Mouse (Mus musculus) urinary bladder, postnatal 14 days (tissue): Measurements from ENCODE around the gene Tm4sf5.

ENCODE experiments used
- DNase-seq: peaks from one replicate; pipeline ENCODE4 v3.0.0; 2021; ENCODE audit warnings: low spot score

The Tm4sf5 gene

DNA sequence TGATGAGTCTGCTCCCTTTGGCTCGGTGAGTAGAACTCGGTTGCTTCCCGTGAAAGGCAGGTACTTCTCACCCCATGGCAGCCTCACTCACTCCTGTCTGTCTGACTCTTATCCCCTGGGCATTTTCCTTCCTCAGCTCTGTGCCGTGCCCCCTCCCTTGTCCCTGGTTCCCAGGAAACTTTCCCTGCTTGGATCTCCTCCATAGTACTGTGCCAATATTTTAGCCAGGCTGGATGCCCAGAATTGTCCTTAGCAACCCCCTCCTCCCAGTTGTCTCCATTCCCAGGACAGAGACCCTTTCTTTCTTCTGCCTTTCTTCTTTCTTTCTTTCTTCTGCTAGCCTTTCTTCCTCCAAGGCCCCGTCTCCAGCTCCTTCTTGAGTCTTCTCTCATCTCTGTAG is 36.4 kb downstream of the Tm4sf5 start:
- DNase-seq = no peak

DNA sequence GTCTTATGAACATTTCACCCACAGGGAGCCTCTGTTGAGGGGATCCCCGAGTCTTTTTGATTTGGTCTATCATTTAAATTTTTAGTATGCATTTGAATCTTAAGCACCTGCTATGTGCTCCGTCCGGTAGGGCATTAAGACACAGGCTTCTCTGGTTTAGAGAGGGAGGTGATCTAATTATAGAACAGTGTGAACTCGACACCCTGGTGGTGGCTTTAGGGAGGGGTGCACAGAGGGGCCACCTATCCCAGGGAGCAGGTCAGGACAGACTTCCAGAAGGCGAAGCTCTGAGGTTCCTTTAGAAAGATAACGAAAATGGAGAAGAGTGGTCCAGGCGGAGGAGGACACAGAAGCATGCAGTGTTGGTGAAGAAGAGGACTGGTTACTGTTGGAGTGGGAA is 39.5 kb downstream of the Tm4sf5 start:
- no peak for DNase-seq

DNA sequence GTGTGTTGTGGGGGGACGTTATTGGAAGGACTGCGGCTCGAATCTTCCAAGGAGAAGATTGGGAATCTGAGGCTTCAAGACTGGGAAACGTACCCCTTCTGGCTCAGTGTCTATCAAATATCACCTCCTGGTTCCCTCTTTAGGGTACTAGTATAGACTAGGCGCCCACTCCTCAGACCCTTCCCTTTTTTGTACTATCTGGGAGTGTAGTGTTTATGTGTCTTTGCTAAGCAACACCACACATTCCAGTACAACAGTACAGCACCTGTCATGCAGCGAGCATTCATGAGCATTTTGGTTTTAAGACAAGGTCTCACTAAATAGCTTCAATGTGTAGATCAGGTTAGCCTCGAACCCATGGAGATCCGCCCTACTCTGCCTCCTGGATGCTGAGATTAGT is 46.5 kb downstream of the Tm4sf5 start:
- no peak for DNase-seq

GRCm38 (mm10) chr11:70553940-70554339 is 48.9 kb downstream of the Tm4sf5 start:
- no peak for DNase-seq

- DNase-seq = no peak
Measured at GRCm38 (mm10) chr11:70557545-70557944, 52.5 kb downstream of the Tm4sf5 start.
